Mouse (Mus musculus) embryonic facial prominence, embryonic 14.5 days (tissue): ENCODE measurements around the gene Cdc42ep5. TPM values are rescaled to one million over a fixed set of nuclear protein-coding genes. Genes with fewer than 3 reads are reported as not detected.

Experiments used
- ATAC-seq: fragments of 200-750 bp; cut with Nextera tagmentation; 2 replicates; pipeline ENCODE4 v1.8.0; 2017; ENCODE audit warnings: low read depth, moderate number of reproducible peaks, moderate TSS enrichment
- DNase-seq: peaks from one replicate; pipeline ENCODE4 v3.0.0-alpha.2; 2015; ENCODE audit warnings: low spot score
- H3K27ac ChIP-seq: fragments of 300-500 bp; sonication (generic); replicated peaks from 2 replicates; pipeline ENCODE4 v1.5.1; 2014; ENCODE audit warnings: low read depth, mild to moderate bottlenecking, low read length, moderate library complexity
- H3K27me3 ChIP-seq: fragments of 300-500 bp; sonication (generic); replicated peaks from 2 replicates; pipeline ENCODE4 v1.6.1; 2014; ENCODE audit warnings: low read length; ENCODE audit not compliant: control insufficient read depth, insufficient read depth
- H3K36me3 ChIP-seq: fragments of 300-500 bp; sonication (generic); 2 replicates; pipeline ENCODE4 v1.6.1; 2014; ENCODE audit warnings: low read length, mixed read lengths; ENCODE audit not compliant: control insufficient read depth, insufficient read depth
- H3K4me1 ChIP-seq: fragments of 300-500 bp; sonication (generic); 2 replicates; pipeline ENCODE4 v1.6.1; 2014; ENCODE audit warnings: antibody characterized with exemption, low read length; ENCODE audit not compliant: control insufficient read depth, insufficient read depth
- H3K4me2 ChIP-seq: fragments of 300-500 bp; sonication (generic); 2 replicates; pipeline ENCODE4 v1.6.1; 2014; ENCODE audit warnings: low read depth, mild to moderate bottlenecking, low read length, moderate library complexity, mixed read lengths
- H3K4me3 ChIP-seq: fragments of 300-500 bp; sonication (generic); 2 replicates; pipeline ENCODE4 v1.5.1; 2014; ENCODE audit warnings: low read depth, mild to moderate bottlenecking, low read length
- H3K9ac ChIP-seq: fragments of 300-500 bp; sonication (generic); 2 replicates; pipeline ENCODE4 v1.6.1; 2014; ENCODE audit warnings: low read depth, mild to moderate bottlenecking, low read length, moderate library complexity, mixed read lengths
- H3K9me3 ChIP-seq: fragments of 300-500 bp; sonication (generic); 2 replicates; pipeline ENCODE4 v1.6.1; 2016; ENCODE audit warnings: low read length; ENCODE audit not compliant: control insufficient read depth
- WGBS: fragments of 180-500 bp; shearing (Covaris S2); extraction: QIAGEN DNeasy Blood & Tissue Kit; methylation state at CpG from one replicate; pipeline ENCODE4 v1.1.7; 2014; 5-methylcytosine and 5-hydroxymethylcytosine counted together
- polyA plus RNA-seq: library from polyadenylated mRNA; unstranded; fragments of >200 nt; fragmentation: Nextera tagmentation; extraction: Ambion mirVana; gene quantifications from 2 replicates; pipeline ENCODE4 v1.2.1, GENCODE M21; 2014

Gene Cdc42ep5
- polyA plus RNA-seq, 1 experiment from 2014 or later: 61.1 TPM

GRCm38 (mm10) chr7:4143506-4143905, 21.2 kb downstream of the Cdc42ep5 start:
- Histone ChIP-seq H3K4me2 (no peak overlapping the region), H3K9ac (no peak overlapping the region), H3K36me3 (peaks cover 98% of the 10 kb centered on the region), H3K27ac (no peak overlapping the region), H3K4me1 (peaks cover 5% of the 10 kb centered on the region; the same call in 1 of the 2 replicates), H3K4me3 (no peak overlapping the region), H3K27me3 (no peaks in the 10 kb centered on the region), H3K9me3 (no peaks in the 10 kb centered on the region)
- ATAC-seq: no peak
- 98% methylated on average over 18 of the region's 19 CpGs for WGBS
- no peak for DNase-seq

DNA sequence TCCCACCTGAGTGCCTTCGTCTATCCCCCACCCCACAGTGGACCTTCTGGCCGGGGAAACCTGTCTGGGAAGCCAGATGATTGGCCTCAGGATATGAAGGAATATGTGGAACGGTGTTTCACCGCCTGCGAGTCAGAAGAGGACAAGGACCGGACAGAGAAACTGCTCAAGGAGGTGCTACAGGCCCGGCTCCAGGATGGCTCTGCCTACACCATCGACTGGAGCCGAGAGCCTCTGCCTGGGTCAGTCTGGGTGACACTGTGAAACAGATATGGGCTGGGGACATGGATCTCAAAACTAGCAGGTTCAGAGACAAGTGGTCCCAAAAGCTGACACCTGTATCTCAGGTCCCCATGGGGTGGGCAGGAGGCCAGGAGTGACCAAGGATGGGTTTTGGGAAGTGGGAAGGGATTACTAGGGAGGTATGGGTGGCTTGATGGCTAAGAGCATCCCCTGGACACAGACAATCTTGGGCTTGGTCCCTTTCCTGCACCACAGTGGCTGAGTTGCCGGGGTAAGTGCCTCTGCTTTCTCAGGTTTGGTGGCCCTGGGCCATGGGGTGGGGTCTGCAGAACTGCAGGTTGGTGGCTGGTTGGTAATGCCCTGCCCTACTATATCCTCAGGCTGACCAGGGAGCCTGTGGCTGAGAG, 21.7 kb downstream of the Cdc42ep5 start:
- DNase-seq (no peak), ATAC-seq (no peak)
- Histone ChIP-seq H3K4me3 (no peak overlapping the region), H3K9ac (no peak overlapping the region), H3K4me2 (no peak overlapping the region), H3K9me3 (no peaks in the 10 kb centered on the region), H3K27ac (no peak overlapping the region), H3K27me3 (no peaks in the 10 kb centered on the region), H3K36me3 (peaks cover 97% of the 10 kb centered on the region), H3K4me1 (peaks cover 3% of the 10 kb centered on the region; the same call in 1 of the 2 replicates)
- 96% methylated on average over 10 of the region's 10 CpGs for WGBS

- Histone ChIP-seq H3K4me1 (peaks cover 5% of the 10 kb centered on the region; the same call in 1 of the 2 replicates), H3K27ac (no peak overlapping the region), H3K4me3 (no peak overlapping the region), H3K9me3 (no peaks in the 10 kb centered on the region), H3K4me2 (no peak overlapping the region), H3K36me3 (peaks cover 86% of the 10 kb centered on the region), H3K27me3 (no peaks in the 10 kb centered on the region), H3K9ac (no peak overlapping the region)
- ATAC-seq (no peak), DNase-seq (no peak)
- 92% methylated on average over 6 of the region's 6 CpGs for WGBS
Measured at GRCm38 (mm10) chr7:4141648-4142325, 22.9 kb downstream of the Cdc42ep5 start.

DNA sequence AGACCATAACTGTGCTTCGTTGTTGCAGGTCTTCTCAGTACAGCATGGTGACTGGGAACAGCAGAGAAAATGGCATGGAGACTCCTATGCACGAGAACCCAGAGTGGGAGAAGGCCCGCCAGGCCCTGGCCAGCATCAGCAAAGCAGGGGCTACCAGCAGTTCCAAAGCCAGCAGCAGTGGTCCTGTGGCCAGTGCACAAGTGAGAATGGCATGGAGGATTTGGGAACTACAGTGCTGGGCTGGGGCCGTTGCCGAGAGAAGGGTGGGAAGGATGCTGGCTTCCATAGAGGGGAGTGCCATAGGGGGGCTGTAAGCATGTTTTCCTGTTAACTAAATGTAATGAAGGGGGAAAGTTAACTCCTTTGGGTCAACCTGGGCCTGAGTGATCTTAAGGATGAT, 25.3 kb downstream of the Cdc42ep5 start:
- Histone ChIP-seq H3K4me1 (peaks cover 5% of the 10 kb centered on the region; the same call in 1 of the 2 replicates), H3K27ac (no peak overlapping the region), H3K27me3 (no peaks in the 10 kb centered on the region), H3K9me3 (no peaks in the 10 kb centered on the region), H3K4me2 (no peak overlapping the region), H3K4me3 (no peak overlapping the region), H3K36me3 (peaks cover 62% of the 10 kb centered on the region), H3K9ac (no peak overlapping the region)
- DNase-seq (no peak), ATAC-seq (no peak)
- 96% methylated on average over 5 of the region's 5 CpGs for WGBS

DNA sequence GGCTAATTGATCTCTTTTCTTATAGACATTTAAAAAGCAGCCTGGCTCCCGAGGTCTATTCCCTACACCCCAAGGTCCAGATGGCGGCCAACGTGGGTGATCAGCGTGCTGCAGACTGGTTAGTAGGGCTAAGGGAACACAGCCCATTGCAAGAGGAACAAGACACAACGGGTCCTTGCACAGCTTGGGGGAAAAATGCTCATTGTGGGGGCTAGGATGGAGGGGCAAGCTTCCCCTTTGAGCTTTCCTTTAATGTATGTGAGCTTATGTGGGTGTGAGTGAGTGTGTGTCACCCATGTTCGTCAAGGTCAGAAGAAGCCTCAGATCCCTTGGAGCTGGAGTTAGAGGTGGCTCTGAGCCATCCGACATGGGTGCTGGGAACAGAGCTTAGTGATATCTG, 26.0 kb downstream of the Cdc42ep5 start:
- WGBS: 92% methylated on average over 7 of the region's 7 CpGs
- Histone ChIP-seq H3K27me3 (no peaks in the 10 kb centered on the region), H3K4me3 (no peak overlapping the region), H3K9me3 (no peaks in the 10 kb centered on the region), H3K9ac (no peak overlapping the region), H3K36me3 (peaks cover 55% of the 10 kb centered on the region), H3K4me1 (peaks cover 5% of the 10 kb centered on the region; the same call in 1 of the 2 replicates), H3K4me2 (no peak overlapping the region), H3K27ac (no peak overlapping the region)
- ATAC-seq: no peak
- DNase-seq: no peak

GRCm38 (mm10) chr7:4138181-4138580, 26.5 kb downstream of the Cdc42ep5 start:
- Histone ChIP-seq H3K4me1 (peaks cover 5% of the 10 kb centered on the region; the same call in 1 of the 2 replicates), H3K9me3 (no peaks in the 10 kb centered on the region), H3K4me2 (peak overlapping the region; percentile 88), H3K36me3 (peaks cover 50% of the 10 kb centered on the region), H3K27me3 (no peaks in the 10 kb centered on the region), H3K27ac (no peak overlapping the region), H3K9ac (peak overlapping the region; percentile 90), H3K4me3 (peak overlapping the region; percentile 91)
- 83% methylated on average over 2 of the region's 2 CpGs for WGBS
- DNase-seq (no peak), ATAC-seq (no peak)

DNA sequence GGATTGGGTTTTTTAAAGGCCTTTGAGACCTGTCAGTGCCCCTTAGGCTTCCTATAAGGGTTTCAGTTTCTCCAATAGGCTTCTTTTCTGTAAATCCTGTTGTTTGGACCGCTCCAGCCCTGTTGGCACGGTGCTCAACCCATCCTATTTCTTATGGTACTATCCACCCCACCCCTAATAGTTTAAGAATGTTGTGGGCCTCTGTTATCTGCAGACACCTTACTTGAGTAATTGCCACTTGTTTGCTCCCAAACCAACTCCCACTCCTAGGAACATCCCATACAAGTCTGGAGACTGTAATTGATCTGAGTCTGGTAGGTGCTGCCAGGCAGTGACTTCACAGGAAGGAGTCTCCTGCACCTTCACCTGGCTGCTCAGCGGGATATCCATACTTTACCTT, 26.9 kb downstream of the Cdc42ep5 start:
- ATAC-seq (no peak), DNase-seq (no peak)
- Histone ChIP-seq H3K36me3 (peaks cover 46% of the 10 kb centered on the region), H3K27me3 (no peaks in the 10 kb centered on the region), H3K4me3 (peak overlapping the region; percentile 91), H3K4me1 (peaks cover 5% of the 10 kb centered on the region; the same call in 1 of the 2 replicates), H3K9me3 (no peaks in the 10 kb centered on the region), H3K4me2 (peak overlapping the region; percentile 88), H3K9ac (peak overlapping the region; percentile 90), H3K27ac (0 out of 2 replicates have a peak overlapping the region, but pooled peaks have one; percentile 97)
- WGBS: 50% methylated on average over 3 of the region's 3 CpGs

DNA sequence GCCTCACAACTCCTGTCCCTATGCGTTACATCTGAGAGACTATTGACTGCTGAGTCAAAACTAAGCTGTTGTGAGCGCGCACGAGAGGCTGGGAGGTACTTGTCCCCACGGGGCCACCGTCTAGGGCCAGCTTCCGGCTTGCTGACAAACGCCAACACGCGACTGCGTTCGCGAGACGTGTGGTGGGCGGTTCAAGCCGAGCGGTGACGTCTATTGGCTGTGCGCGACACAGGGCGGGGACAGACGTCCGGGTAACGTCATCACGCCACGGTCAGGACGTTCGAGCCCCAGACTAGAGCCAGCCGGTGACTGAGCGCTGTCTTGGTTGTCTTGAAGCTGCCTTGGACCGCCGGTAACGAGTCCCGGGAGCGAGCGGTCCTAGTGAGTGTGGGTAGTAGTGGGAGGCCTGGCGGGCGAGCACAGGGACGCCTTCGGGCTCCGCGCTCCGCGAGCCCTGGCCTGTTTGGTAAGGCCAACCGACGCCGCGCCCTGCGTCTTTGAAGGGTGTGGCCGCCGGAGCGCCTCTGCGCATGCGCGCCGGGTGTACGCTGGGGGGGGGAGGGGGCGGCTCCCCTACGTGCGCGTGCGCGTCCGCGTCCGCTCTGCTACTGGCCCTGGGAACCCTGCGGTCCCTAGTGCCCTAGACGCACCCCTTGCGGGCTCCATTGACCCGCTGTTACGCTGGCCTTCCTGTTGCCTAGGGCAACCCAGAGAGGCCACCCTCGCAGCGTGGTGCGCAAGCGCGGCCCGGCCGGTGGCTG, 27.7 kb downstream of the Cdc42ep5 start, which contains the start of gene Leng8:
TSS of gene Leng8 (plus strand) at position 269 of the 761 bp plus-strand sequence.
- H3K4me1 ChIP-seq: peaks cover 5% of the 10 kb centered on the region; the same call in 1 of the 2 replicates
- no peaks in the 10 kb centered on the region for H3K9me3 ChIP-seq
- H3K36me3 ChIP-seq: peaks cover 38% of the 10 kb centered on the region
- H3K4me3 ChIP-seq: peak within 1 kb of the TSS; percentile 91
- H3K27me3 ChIP-seq: no peaks in the 10 kb centered on the region
- WGBS: under 1% methylated on average over 44 of the region's 78 CpGs
- H3K27ac ChIP-seq: peak within 1 kb of the TSS; percentile 97
- ATAC-seq (peak; percentile 99), DNase-seq (peak; percentile 99)
- H3K4me2 ChIP-seq: peak within 1 kb of the TSS; percentile 88
- H3K9ac ChIP-seq: peak within 1 kb of the TSS; percentile 90
